Mouse (Mus musculus) thymus, adult 2 months (tissue): ENCODE data around the gene Osbpl2. TPM values are rescaled to one million over a fixed set of nuclear protein-coding genes. Genes with fewer than 3 reads are reported as not detected.

ENCODE experiments used
- DNase-seq: peaks from one replicate; pipeline ENCODE4 v3.0.0; 2021
- H3K27ac ChIP-seq: fragments of 200-500 bp; 2 replicates; pipeline ENCODE4 v1.5.1; 2012; ENCODE audit warnings: low read length, control low read depth; ENCODE audit not compliant: control insufficient read depth, insufficient read depth
- H3K27me3 ChIP-seq: fragments of 200-500 bp; 2 replicates; pipeline ENCODE4 v1.6.1; 2012; ENCODE audit warnings: mild to moderate bottlenecking, low read length, moderate library complexity, mixed read lengths; ENCODE audit not compliant: control insufficient read depth, insufficient read depth
- H3K36me3 ChIP-seq: fragments of 200-500 bp; 2 replicates; pipeline ENCODE4 v1.6.1; 2012; ENCODE audit warnings: mild to moderate bottlenecking, low read length, moderate library complexity; ENCODE audit not compliant: control insufficient read depth, insufficient read depth
- H3K4me1 ChIP-seq: fragments of 200-500 bp; replicated peaks from 2 replicates; pipeline ENCODE4 v1.6.1; 2012; ENCODE audit warnings: low read length; ENCODE audit not compliant: control insufficient read depth, insufficient read depth
- H3K4me3 ChIP-seq: fragments of 200-500 bp; 2 replicates; pipeline ENCODE4 v1.5.1; 2012; ENCODE audit warnings: mild to moderate bottlenecking, low read length, control low read depth, moderate library complexity; ENCODE audit not compliant: control insufficient read depth, insufficient read depth
- CTCF ChIP-seq: fragments of 200-500 bp; IDR thresholded peaks from 2 replicates; pipeline ENCODE4 v1.5.1; 2012; ENCODE audit warnings: mild to moderate bottlenecking, control low read depth, low read length, moderate library complexity, borderline replicate concordance; ENCODE audit not compliant: control insufficient read depth, poor library complexity, insufficient read depth; ENCODE audit errors: extremely low read depth
- POLR2A ChIP-seq: fragments of 200-500 bp; IDR thresholded peaks from 2 replicates; pipeline ENCODE4 v1.6.1; 2012; ENCODE audit warnings: mild to moderate bottlenecking, low read length, control low read depth, moderate library complexity; ENCODE audit not compliant: control insufficient read depth, poor library complexity, insufficient read depth; ENCODE audit errors: extremely low read depth
- WGBS: fragments of 180-500 bp; shearing (Covaris S2); methylation state at CpG from one replicate; pipeline ENCODE4 v1.1.7; 2018; 5-methylcytosine and 5-hydroxymethylcytosine counted together
- polyA plus RNA-seq: library from polyadenylated mRNA; depleted of rRNA; stranded (reverse); fragments of >200 nt; gene quantifications from 2 replicates; pipeline ENCODE4 v1.2.3, GENCODE M21; 2012

The Osbpl2 gene
- polyA plus RNA-seq, 1 experiment, result 21.7 TPM

DNA sequence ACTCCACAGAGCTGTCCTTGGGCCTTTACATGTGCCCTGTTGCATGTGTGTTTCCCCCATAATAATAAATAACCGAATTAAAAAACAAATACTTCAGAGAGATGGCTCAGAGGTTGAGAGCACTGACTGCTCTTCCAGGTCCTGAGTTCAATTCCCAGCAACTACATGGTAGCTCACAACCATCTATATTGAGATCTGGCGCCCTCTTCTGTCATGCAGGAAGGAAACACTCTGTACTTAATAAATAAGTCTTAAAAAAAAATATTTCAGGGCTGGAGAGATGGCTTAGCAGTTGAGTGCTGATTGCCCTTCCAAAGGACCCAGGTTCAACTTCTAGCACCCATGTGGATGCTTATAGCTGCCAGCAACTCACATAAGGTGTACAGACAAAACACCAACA lies 5.1 kb downstream of the Osbpl2 start:
- Histone ChIP-seq H3K4me1 (peaks cover 11% of the 10 kb centered on the region), H3K36me3 (no peaks in the 10 kb centered on the region), H3K27ac (no peak overlapping the region), H3K27me3 (no peaks in the 10 kb centered on the region), H3K4me3 (no peak overlapping the region)
- DNase-seq, result no peak
- WGBS, result 94% methylated on average over 2 of the region's 2 CpGs
- TF ChIP-seq POLR2A (no peak), CTCF (no peak)

DNA sequence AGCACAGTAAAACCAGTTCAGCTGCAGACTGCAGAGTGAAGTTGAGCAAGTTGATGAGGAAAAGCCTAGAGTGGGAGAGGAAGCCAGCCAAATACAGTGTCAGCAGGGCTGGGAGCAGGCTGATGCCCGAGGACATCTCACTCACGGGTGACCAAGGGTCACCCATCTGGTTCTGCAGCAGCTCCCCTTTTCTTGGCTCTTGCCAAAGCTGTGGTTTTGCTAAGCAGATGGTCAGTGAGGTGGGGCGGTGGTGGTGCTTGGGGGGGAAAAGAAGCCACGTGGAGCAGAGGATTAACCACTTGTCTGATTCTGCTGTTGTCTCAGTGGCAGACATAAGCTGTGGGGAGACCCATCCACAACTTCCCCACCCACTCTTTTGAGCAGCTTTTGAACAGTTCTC lies 7.1 kb downstream of the Osbpl2 start:
- WGBS, result 26% methylated on average over 4 of the region's 4 CpGs
- DNase-seq, result no peak
- Histone ChIP-seq H3K4me1 (peaks cover 7% of the 10 kb centered on the region; the same call in 1 of the 2 replicates), H3K27me3 (no peaks in the 10 kb centered on the region), H3K4me3 (no peak overlapping the region), H3K27ac (no peak overlapping the region), H3K36me3 (no peaks in the 10 kb centered on the region)
- no peak for TF ChIP-seq POLR2A
- TF ChIP-seq CTCF, result 0 out of 2 replicates have a peak, but pooled peaks have one; percentile 18

DNA sequence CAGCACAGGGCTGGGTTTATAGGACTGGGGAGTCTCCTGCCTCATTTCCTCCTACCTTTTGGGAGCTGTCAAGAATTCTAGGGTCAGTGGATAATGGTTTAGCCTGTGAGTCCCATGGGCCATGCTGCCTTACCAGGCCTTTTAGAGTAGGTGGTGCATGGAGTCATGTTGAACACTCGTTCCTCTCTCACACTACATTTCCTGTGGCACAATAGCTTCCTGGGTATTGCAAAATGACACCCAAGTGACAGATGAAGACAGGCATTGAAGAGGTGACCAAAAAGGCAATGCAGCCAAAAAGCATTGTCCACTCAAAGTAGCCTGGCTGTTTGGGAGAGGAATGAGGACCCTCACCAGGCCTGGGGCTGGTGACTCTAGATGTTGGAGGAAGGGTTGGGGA lies 8.6 kb downstream of the Osbpl2 start:
- Histone ChIP-seq H3K4me3 (no peak overlapping the region), H3K27me3 (no peaks in the 10 kb centered on the region), H3K27ac (no peak overlapping the region), H3K4me1 (peaks cover 7% of the 10 kb centered on the region; the same call in 1 of the 2 replicates), H3K36me3 (no peaks in the 10 kb centered on the region)
- DNase-seq, result no peak
- no peak for TF ChIP-seq POLR2A
- TF ChIP-seq CTCF, result no peak
- WGBS, result 38% methylated on average over 1 of the region's 1 CpGs

DNA sequence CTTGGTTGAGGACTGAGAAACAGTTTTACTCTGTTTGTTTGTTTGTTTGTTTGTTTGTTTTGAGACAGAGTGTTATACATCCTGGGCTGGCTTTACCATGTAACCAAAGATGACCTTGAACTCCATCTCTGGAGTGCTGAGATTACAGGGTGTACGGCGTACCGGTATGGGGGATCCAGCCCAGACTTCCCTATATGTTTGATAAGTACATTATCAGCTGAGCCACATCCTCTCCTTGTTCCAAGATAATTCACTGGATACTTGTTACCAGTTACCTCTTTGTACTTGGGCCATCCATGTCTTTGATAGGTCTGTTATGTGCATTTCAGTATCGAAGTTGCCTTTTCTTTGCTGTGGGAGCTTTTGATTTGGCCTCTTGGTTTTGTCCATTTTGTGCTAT lies 14.1 kb downstream of the Osbpl2 start:
- H3K27ac ChIP-seq, result no peak overlapping the region
- no peak overlapping the region for H3K4me3 ChIP-seq
- 98% methylated on average over 4 of the region's 4 CpGs for WGBS
- H3K36me3 ChIP-seq, result peaks cover under 1% of the 10 kb centered on the region; the same call in 1 of the 2 replicates
- H3K27me3 ChIP-seq, result no peaks in the 10 kb centered on the region
- H3K4me1 ChIP-seq, result no peaks in the 10 kb centered on the region
- DNase-seq, result no peak
- TF ChIP-seq CTCF, result no peak
- no peak for TF ChIP-seq POLR2A

GRCm38 (mm10) chr2:180133911-180134310 lies 14.8 kb downstream of the Osbpl2 start:
- Histone ChIP-seq H3K27ac (no peak overlapping the region), H3K4me1 (no peaks in the 10 kb centered on the region)

DNA sequence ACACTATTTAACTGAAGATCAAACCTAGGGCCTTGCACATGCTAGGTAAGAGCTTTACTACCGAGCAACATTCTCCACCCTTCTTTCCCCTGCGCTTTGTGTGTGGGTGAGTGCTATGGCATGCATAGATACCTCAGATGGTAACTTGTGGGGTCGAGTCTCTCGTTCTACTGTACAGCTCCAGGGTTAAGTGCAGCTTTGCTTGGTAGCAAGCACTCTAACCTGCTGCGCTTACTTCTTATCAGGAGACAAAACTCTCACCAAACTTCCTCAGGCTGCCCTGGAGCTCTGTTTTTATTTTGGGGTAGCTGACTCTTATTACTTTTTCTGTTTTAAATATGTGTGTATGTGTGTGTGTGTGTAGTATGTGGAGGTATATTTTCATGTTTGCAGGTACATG lies 16.3 kb downstream of the Osbpl2 start:
- Histone ChIP-seq H3K4me3 (no peak overlapping the region), H3K27me3 (no peaks in the 10 kb centered on the region), H3K36me3 (peaks cover 14% of the 10 kb centered on the region), H3K4me1 (no peaks in the 10 kb centered on the region), H3K27ac (no peak overlapping the region)
- DNase-seq, result no peak
- TF ChIP-seq CTCF, result no peak
- no peak for TF ChIP-seq POLR2A
- 82% methylated on average over 5 of the region's 5 CpGs for WGBS

More at GRCm38 (mm10) chr2:180133911-180134310, 14.8 kb downstream of the Osbpl2 start:
- DNase-seq, result no peak
- peaks cover 7% of the 10 kb centered on the region for H3K36me3 ChIP-seq
- TF ChIP-seq CTCF (no peak), POLR2A (no peak)
- no peaks in the 10 kb centered on the region for H3K27me3 ChIP-seq
- H3K4me3 ChIP-seq, result no peak overlapping the region
- WGBS, result 94% methylated on average over 3 of the region's 3 CpGs

DNA sequence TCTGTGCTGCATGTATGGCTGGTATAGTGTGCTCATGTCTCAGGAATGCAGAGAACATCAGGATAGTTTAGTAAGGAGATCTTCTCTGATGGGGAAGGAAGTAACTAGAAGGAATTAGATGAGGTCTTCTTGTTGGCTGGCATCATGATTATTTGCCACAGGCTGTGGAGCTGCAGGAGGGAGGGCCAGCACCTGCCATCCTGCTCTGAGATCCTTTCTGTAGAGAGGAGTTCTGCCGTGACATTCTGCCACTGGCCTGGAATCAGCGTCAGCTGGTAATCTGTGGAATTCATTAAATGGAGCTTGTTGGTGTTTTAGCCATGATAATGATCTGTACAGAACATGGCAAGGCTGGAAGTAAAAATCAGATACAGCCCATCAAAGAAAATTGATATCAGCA lies 27.0 kb downstream of the Osbpl2 start:
- Histone ChIP-seq H3K4me3 (no peak overlapping the region), H3K27ac (no peak overlapping the region), H3K36me3 (peaks cover 38% of the 10 kb centered on the region), H3K4me1 (no peaks in the 10 kb centered on the region), H3K27me3 (no peaks in the 10 kb centered on the region)
- no peak for DNase-seq
- TF ChIP-seq POLR2A (no peak), CTCF (no peak)
- WGBS, result 98% methylated on average over 2 of the region's 2 CpGs
